Mouse (Mus musculus) heart, embryonic 14.5 days (tissue): ENCODE measurements around the gene Cidec. TPM values are rescaled to one million over a fixed set of nuclear protein-coding genes. Genes with fewer than 3 reads are reported as not detected.

Source experiments
- ATAC-seq: fragments of 200-750 bp; cut with Nextera tagmentation; 2 replicates; pipeline ENCODE4 v1.8.0; 2017; ENCODE audit warnings: low read depth, moderate TSS enrichment; ENCODE audit not compliant: insufficient number of reproducible peaks, insufficient read depth, low FRiP score
- H3K27ac ChIP-seq, 2 experiments: fragments of 200-500 bp in 1 of 2; fragments of 300-500 bp in 1 of 2; sonication (generic) in 1 of 2; replicated peaks in 1 of 2; 2 replicates each; pipeline ENCODE4 v1.5.1; 2012 to 2014; ENCODE audit warnings: low read depth in 2 of 2, low read length in 2 of 2, control low read depth in 1 of 2, mild to moderate bottlenecking in 1 of 2, mixed read lengths in 1 of 2; ENCODE audit not compliant: control insufficient read depth in 1 of 2, insufficient read depth in 1 of 2
- H3K27me3 ChIP-seq: fragments of 300-500 bp; sonication (generic); 2 replicates; pipeline ENCODE4 v1.6.1; 2014; ENCODE audit warnings: mild to moderate bottlenecking, low read length, control low read depth; ENCODE audit not compliant: control insufficient read depth, insufficient read depth
- H3K36me3 ChIP-seq: fragments of 300-500 bp; sonication (generic); 2 replicates; pipeline ENCODE4 v1.6.1; 2014; ENCODE audit warnings: mild to moderate bottlenecking, control low read depth, low read length, mixed read lengths; ENCODE audit not compliant: control insufficient read depth, insufficient read depth
- H3K4me1 ChIP-seq, 2 experiments: fragments of 200-500 bp in 1 of 2; fragments of 300-500 bp in 1 of 2; sonication (generic) in 1 of 2; 2 replicates each; pipeline ENCODE4 v1.6.1; 2012 to 2014; ENCODE audit warnings: low read length in 2 of 2, control low read depth in 1 of 2, mixed read lengths in 1 of 2; ENCODE audit not compliant: control insufficient read depth in 2 of 2, insufficient read depth in 2 of 2
- H3K4me2 ChIP-seq: fragments of 300-500 bp; sonication (generic); 2 replicates; pipeline ENCODE4 v1.6.1; 2014; ENCODE audit warnings: mild to moderate bottlenecking, low read length
- H3K4me3 ChIP-seq, 2 experiments: fragments of 200-500 bp in 1 of 2; fragments of 300-500 bp in 1 of 2; sonication (generic) in 1 of 2; 2 replicates each; pipeline ENCODE4 v1.5.1; 2012 to 2014; ENCODE audit warnings: low read length in 2 of 2, mild to moderate bottlenecking in 2 of 2, control low read depth in 1 of 2, low read depth in 1 of 2, moderate library complexity in 1 of 2; ENCODE audit not compliant: control insufficient read depth in 1 of 2, insufficient read depth in 1 of 2
- H3K9ac ChIP-seq: fragments of 300-500 bp; sonication (generic); 2 replicates; pipeline ENCODE4 v1.6.1; 2014; ENCODE audit warnings: mild to moderate bottlenecking, low read length
- H3K9me3 ChIP-seq: fragments of 300-500 bp; sonication (generic); 2 replicates; pipeline ENCODE4 v1.6.1; 2016; ENCODE audit warnings: low read length, control low read depth; ENCODE audit not compliant: control insufficient read depth
- WGBS: fragments of 180-500 bp; shearing (Covaris S2); extraction: QIAGEN DNeasy Blood & Tissue Kit; methylation state at CpG from one replicate; pipeline ENCODE4 v1.1.7; 2014; 5-methylcytosine and 5-hydroxymethylcytosine counted together
- polyA plus RNA-seq: library from polyadenylated mRNA; unstranded; fragments of >200 nt; fragmentation: Nextera tagmentation; extraction: Ambion mirVana; gene quantifications from 2 replicates; pipeline ENCODE4 v1.2.1, GENCODE M21; 2014

Gene Cidec
- polyA plus RNA-seq, 1 experiment from 2014 or later = not detected

- Histone ChIP-seq H3K9ac (no peak overlapping the region), H3K9me3 (no peaks in the 10 kb centered on the region; the same call in 1 of the 2 replicates), H3K4me1 (no peaks in the 10 kb centered on the region), H3K4me3 (no peak overlapping the region), H3K36me3 (no peaks in the 10 kb centered on the region), H3K27me3 (no peaks in the 10 kb centered on the region), H3K27ac (no peak overlapping the region), H3K4me2 (no peak overlapping the region)
- ATAC-seq = no peak
- 95% methylated on average over 4 of the region's 4 CpGs for WGBS
These were observed 8.9 kb downstream of the Cidec start for GRCm38 (mm10) chr6:113426696-113427095.

- Histone ChIP-seq H3K4me2 (no peak overlapping the region), H3K4me1 (0 out of 4 replicates have a peak, but pooled peaks cover 0 to 3% of the 10 kb centered on the region in 2 experiments), H3K9me3 (no peaks in the 10 kb centered on the region; the same call in 1 of the 2 replicates), H3K36me3 (no peaks in the 10 kb centered on the region), H3K4me3 (no peak overlapping the region), H3K9ac (no peak overlapping the region), H3K27ac (no peak overlapping the region), H3K27me3 (no peaks in the 10 kb centered on the region)
- no peak for ATAC-seq
- WGBS = 74% methylated on average over 7 of the region's 7 CpGs
These were observed 11.4 kb downstream of the Cidec start for GRCm38 (mm10) chr6:113424187-113424586.

GRCm38 (mm10) chr6:113423000-113423399, 12.6 kb downstream of the Cidec start:
- H3K27ac ChIP-seq = no peak overlapping the region
- no peaks in the 10 kb centered on the region; the same call in 1 of the 2 replicates for H3K9me3 ChIP-seq
- no peak overlapping the region for H3K4me2 ChIP-seq
- H3K4me1 ChIP-seq = peaks cover 4 to 10% of the 10 kb centered on the region in 2 experiments; a peak in 3 of 4 replicates
- no peak for ATAC-seq
- 48% methylated on average over 4 of the region's 4 CpGs for WGBS
- H3K9ac ChIP-seq = no peak overlapping the region
- no peaks in the 10 kb centered on the region for H3K27me3 ChIP-seq
- H3K36me3 ChIP-seq = no peaks in the 10 kb centered on the region
- no peak overlapping the region for H3K4me3 ChIP-seq

GRCm38 (mm10) chr6:113419199-113419587, 16.4 kb downstream of the Cidec start, which contains the start of gene Rpusd3:
Gene Rpusd3 (minus strand): TSS chr6:113419340.
- peak within 1 kb of the TSS; percentile 49 to 79 for H3K4me3 ChIP-seq
- under 1% methylated on average over 25 of the region's 25 CpGs for WGBS
- H3K9me3 ChIP-seq = no peaks in the 10 kb centered on the region
- H3K27me3 ChIP-seq = no peaks in the 10 kb centered on the region
- H3K27ac ChIP-seq = 0 out of 4 replicates have a peak within 1 kb of the TSS, but pooled peaks of 1 of the 2 experiments have one; percentile 0
- H3K4me1 ChIP-seq = peaks cover 4 to 14% of the 10 kb centered on the region in 2 experiments; a peak in 3 of 4 replicates
- peak; percentile 95 for ATAC-seq
- H3K4me2 ChIP-seq = peak within 1 kb of the TSS; percentile 90
- peak within 1 kb of the TSS; percentile 74 for H3K9ac ChIP-seq
- peaks cover 4% of the 10 kb centered on the region; the same call in 1 of the 2 replicates for H3K36me3 ChIP-seq

GRCm38 (mm10) chr6:113418441-113419198, 16.9 kb downstream of the Cidec start:
- no peaks in the 10 kb centered on the region for H3K9me3 ChIP-seq
- H3K4me1 ChIP-seq = peaks cover 4 to 14% of the 10 kb centered on the region in 2 experiments; a peak in 3 of 4 replicates
- 0 out of 4 replicates have a peak overlapping the region, but pooled peaks of 1 of the 2 experiments have one; percentile 0 for H3K27ac ChIP-seq
- peak overlapping the region; percentile 74 for H3K9ac ChIP-seq
- H3K4me3 ChIP-seq = peak overlapping the region; percentile 49 to 79
- peak; percentile 31 for ATAC-seq
- H3K36me3 ChIP-seq = peaks cover 4% of the 10 kb centered on the region; the same call in 1 of the 2 replicates
- H3K27me3 ChIP-seq = no peaks in the 10 kb centered on the region
- H3K4me2 ChIP-seq = peak overlapping the region; percentile 90
- 11% methylated on average over 16 of the region's 16 CpGs for WGBS

GRCm38 (mm10) chr6:113416416-113416815, 19.1 kb downstream of the Cidec start:
- H3K4me2 ChIP-seq = no peak overlapping the region
- no peak overlapping the region for H3K4me3 ChIP-seq
- no peaks in the 10 kb centered on the region for H3K27me3 ChIP-seq
- no peak overlapping the region for H3K9ac ChIP-seq
- WGBS = 71% methylated on average over 5 of the region's 5 CpGs
- peaks cover 4 to 14% of the 10 kb centered on the region in 2 experiments; a peak in 3 of 4 replicates for H3K4me1 ChIP-seq
- no peak for ATAC-seq
- H3K36me3 ChIP-seq = peaks cover 4% of the 10 kb centered on the region; the same call in 1 of the 2 replicates
- H3K9me3 ChIP-seq = no peaks in the 10 kb centered on the region
- H3K27ac ChIP-seq = no peak overlapping the region

GRCm38 (mm10) chr6:113410001-113410400, 25.6 kb downstream of the Cidec start:
- no peak for ATAC-seq
- Histone ChIP-seq H3K9me3 (no peaks in the 10 kb centered on the region), H3K27me3 (no peaks in the 10 kb centered on the region), H3K27ac (no peak overlapping the region), H3K4me1 (no peaks in the 10 kb centered on the region), H3K9ac (no peak overlapping the region), H3K36me3 (peaks cover 17% of the 10 kb centered on the region; the same call in 1 of the 2 replicates), H3K4me2 (no peak overlapping the region), H3K4me3 (no peak overlapping the region)
- 50% methylated on average over 1 of the region's 1 CpGs for WGBS
